Mouse (Mus musculus): ENCODE results near the gene Ddx41.

GRCm38 (mm10) chr13:55567949-55568348, 31.5 kb upstream of the Ddx41 start:
- TF ChIP-seq CTCF (IDR thresholded peaks at IDR 0.05; ENCODE audit: low read depth) = no peak
- TF ChIP-seq EP300 (IDR thresholded peaks at IDR 0.05; ENCODE audit: low read depth) = no peak

Measured in heart, postnatal 0 days (tissue).